Mouse (Mus musculus) C2C12 (cell line): ENCODE measurements around the gene Cep295. TPM values are rescaled to one million over a fixed set of nuclear protein-coding genes. Genes with fewer than 3 reads are reported as not detected.

Experiments used
- H3K27me3 ChIP-seq: one replicate; pipeline ENCODE4 v1.6.1; 2011; ENCODE audit not compliant: control insufficient read depth, insufficient read depth, insufficient read length
- H3K36me3 ChIP-seq: one replicate; pipeline ENCODE4 v1.6.1; 2011; ENCODE audit not compliant: control insufficient read depth, insufficient read depth
- H3K4me3 ChIP-seq: one replicate; pipeline ENCODE4 v1.5.1; 2011; ENCODE audit warnings: mild to moderate bottlenecking, control low read depth; ENCODE audit not compliant: poor library complexity, insufficient read depth, severe bottlenecking
- H3K79me2 ChIP-seq: one replicate; pipeline ENCODE4 v1.6.1; 2011; ENCODE audit not compliant: control insufficient read depth, insufficient read depth
- H3K79me3 ChIP-seq: one replicate; pipeline ENCODE4 v1.6.1; 2011; ENCODE audit warnings: low read depth, control low read depth
- H3ac ChIP-seq: one replicate; pipeline ENCODE3; 2011; ENCODE audit warnings: low read depth; ENCODE audit not compliant: control insufficient read depth, insufficient read length
- CEBPB ChIP-seq: IDR thresholded peaks from one replicate; pipeline ENCODE4 v1.6.1; 2011; ENCODE audit warnings: low read depth, mild to moderate bottlenecking, control low read depth, moderate library complexity
- CTCF ChIP-seq: IDR thresholded peaks from one replicate; pipeline ENCODE4 v1.5.1; 2011; ENCODE audit not compliant: control insufficient read depth, insufficient read depth, insufficient read length
- FOSL1 ChIP-seq: IDR thresholded peaks from one replicate; pipeline ENCODE4 v1.8.0; 2011; ENCODE audit warnings: mild to moderate bottlenecking, low read length; ENCODE audit not compliant: poor library complexity, insufficient read depth, severe bottlenecking
- MAX ChIP-seq: IDR thresholded peaks from one replicate; pipeline ENCODE4 v1.6.1; 2011; ENCODE audit warnings: mild to moderate bottlenecking, control low read depth
- MYOD1 ChIP-seq: IDR thresholded peaks from one replicate; pipeline ENCODE4 v1.6.1; 2011; ENCODE audit warnings: low read depth; ENCODE audit not compliant: control insufficient read depth, insufficient read length
- MYOG ChIP-seq: IDR thresholded peaks from one replicate; pipeline ENCODE4 v1.6.1; 2011; ENCODE audit not compliant: control insufficient read depth, insufficient read length; ENCODE audit errors: extremely low read depth
- USF1 ChIP-seq: IDR thresholded peaks from one replicate; pipeline ENCODE4 v1.6.1; 2011; ENCODE audit warnings: low read depth, mild to moderate bottlenecking, control low read depth, moderate library complexity
- polyA plus RNA-seq: library from polyadenylated mRNA; unstranded; fragments of >200 nt; fragmentation: generic; extraction: Trizol; gene quantifications from one replicate; pipeline ENCODE4 v1.2.1, GENCODE M21; 2012; ENCODE audit warnings: missing spikeins

Cep295 gene
- polyA plus RNA-seq, 1 experiment, result 3.7 TPM

DNA sequence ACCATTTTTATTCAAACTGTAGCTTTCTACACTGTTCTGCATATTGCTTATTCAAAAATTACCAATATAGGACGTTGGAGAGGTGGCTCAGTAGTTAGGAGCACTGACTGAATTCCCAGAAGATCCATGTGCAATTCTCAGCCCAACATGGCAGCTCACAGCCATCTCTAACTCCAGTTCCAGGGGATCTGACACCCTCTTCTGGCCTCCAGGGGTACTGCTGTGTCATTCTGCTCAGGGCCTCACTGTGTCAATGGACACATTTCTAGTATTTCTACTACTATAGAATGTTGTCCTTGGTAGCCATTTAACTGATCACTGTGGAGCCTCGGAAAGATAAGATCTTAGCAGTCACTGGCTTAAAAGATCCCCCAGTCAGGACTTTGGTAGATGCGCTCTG, 72.1 kb downstream of the Cep295 start:
- Histone ChIP-seq H3K4me3 (no peak overlapping the region), H3K79me3 (no peaks in the 10 kb centered on the region), H3K27me3 (no peaks in the 10 kb centered on the region), H3K36me3 (no peaks in the 10 kb centered on the region), H3K79me2 (no peaks in the 10 kb centered on the region), H3ac (no peak overlapping the region)
- TF ChIP-seq FOSL1 (no peak), MYOG (no peak)

GRCm38 (mm10) chr9:15280491-15280879, 77.1 kb downstream of the Cep295 start:
- TF ChIP-seq CTCF (no peak), MAX (no peak), MYOG (no peak), MYOD1 (no peak), USF1 (no peak), CEBPB (no peak), FOSL1 (no peak)
- Histone ChIP-seq H3K79me3 (peaks cover 23% of the 10 kb centered on the region), H3K4me3 (peak overlapping the region; percentile 64)

GRCm38 (mm10) chr9:15279649-15280490, 77.7 kb downstream of the Cep295 start, which contains the start of gene Med17:
Gene Med17, minus strand, starts transcription at chr9:15279931.
- peak; percentile 65 for TF ChIP-seq USF1
- TF ChIP-seq CTCF, result no peak

More at GRCm38 (mm10) chr9:15280491-15280879, 77.1 kb downstream of the Cep295 start:
- H3ac ChIP-seq, result peak overlapping the region; percentile 57
- H3K36me3 ChIP-seq, result peaks cover 10% of the 10 kb centered on the region
- no peaks in the 10 kb centered on the region for H3K27me3 ChIP-seq
- peaks cover 36% of the 10 kb centered on the region for H3K79me2 ChIP-seq

DNA sequence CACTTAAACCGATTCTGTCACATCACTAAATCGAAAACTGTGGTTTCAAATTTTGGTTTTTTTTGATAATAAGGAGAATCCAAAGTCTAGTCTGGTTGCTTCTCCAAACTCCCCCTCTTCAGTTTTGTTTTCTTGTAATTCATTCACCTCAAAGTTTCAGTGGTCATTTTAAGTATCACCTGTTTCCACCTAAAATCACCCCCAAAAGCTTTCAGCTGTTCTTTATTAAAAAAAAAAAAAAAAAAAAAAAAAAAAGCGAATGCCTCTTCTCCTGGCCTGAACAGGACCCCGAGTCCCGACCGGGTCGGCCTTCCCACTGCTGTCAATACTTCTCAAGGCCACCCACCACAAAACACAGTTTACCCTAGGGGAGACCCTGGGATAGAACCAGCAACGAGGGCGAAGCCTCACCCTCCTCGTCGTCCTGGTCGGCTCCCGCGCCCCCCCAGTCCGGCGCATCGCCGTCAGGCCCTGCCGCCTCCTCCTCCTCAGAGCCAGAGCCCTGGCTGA, 78.4 kb downstream of the Cep295 start:
- peak overlapping the region; percentile 99 for H3ac ChIP-seq
- H3K36me3 ChIP-seq, result peaks cover 22% of the 10 kb centered on the region

More at GRCm38 (mm10) chr9:15279649-15280490, 77.7 kb downstream of the Cep295 start, which contains the start of gene Med17:
- peaks cover 23% of the 10 kb centered on the region for H3K79me3 ChIP-seq
- no peaks in the 10 kb centered on the region for H3K27me3 ChIP-seq
- H3K4me3 ChIP-seq, result peak within 1 kb of the TSS; percentile 64
- H3ac ChIP-seq, result peak within 1 kb of the TSS; percentile 99
- H3K79me2 ChIP-seq, result peaks cover 36% of the 10 kb centered on the region
- peaks cover 16% of the 10 kb centered on the region for H3K36me3 ChIP-seq

GRCm38 (mm10) chr9:15278343-15278742, 79.2 kb downstream of the Cep295 start:
- Histone ChIP-seq H3ac (no peak overlapping the region), H3K4me3 (peak overlapping the region; percentile 64), H3K79me3 (peaks cover 23% of the 10 kb centered on the region), H3K27me3 (no peaks in the 10 kb centered on the region), H3K79me2 (peaks cover 36% of the 10 kb centered on the region), H3K36me3 (peaks cover 31% of the 10 kb centered on the region)
- TF ChIP-seq MYOG, result no peak
- TF ChIP-seq FOSL1, result no peak
- TF ChIP-seq CTCF, result no peak
- no peak for TF ChIP-seq MYOD1
- TF ChIP-seq USF1, result no peak
- no peak for TF ChIP-seq MAX
- no peak for TF ChIP-seq CEBPB

More for the DNA sequence above, 78.4 kb downstream of the Cep295 start:
- TF ChIP-seq MYOD1 (no peak), CTCF (no peak), MYOG (no peak), USF1 (no peak), CEBPB (no peak), FOSL1 (no peak), MAX (no peak)
- peaks cover 23% of the 10 kb centered on the region for H3K79me3 ChIP-seq
- peak overlapping the region; percentile 64 for H3K4me3 ChIP-seq
- no peaks in the 10 kb centered on the region for H3K27me3 ChIP-seq
- peaks cover 36% of the 10 kb centered on the region for H3K79me2 ChIP-seq
